Mouse (Mus musculus) CD4-positive, CD25-positive, alpha-beta regulatory T cell, adult 2 months (primary cell): ENCODE data around the gene Olfr1257.
"Not testable (repeated sequence)": the region's sequence is repeated elsewhere in the genome, so short reads cannot be mapped to it uniquely, and the experiment has no call there.

ENCODE experiments used
- DNase-seq: peaks from one replicate; pipeline ENCODE4 v3.0.0-alpha.2; 2012; ENCODE audit warnings: low read depth, low spot score

Olfr1257 gene

DNA sequence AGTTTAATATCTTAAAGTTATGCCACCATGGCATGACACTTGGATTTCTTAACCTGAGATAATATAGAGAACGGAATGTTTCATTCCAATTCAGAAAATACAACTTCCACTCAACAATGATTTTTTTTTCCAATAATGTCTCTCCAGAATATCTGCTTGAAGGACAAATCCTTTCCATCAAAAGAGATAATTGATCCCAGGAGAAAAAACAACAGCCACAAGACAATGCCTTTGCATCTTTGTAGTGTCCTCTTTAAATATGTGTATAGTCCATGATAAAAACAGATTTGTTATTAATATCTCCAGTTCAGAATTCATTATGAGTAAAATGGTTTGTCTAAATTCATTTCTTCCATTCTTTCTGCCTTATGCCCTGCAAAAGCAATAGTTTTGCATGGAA is at the start of gene Olfr1257:
TSS of gene Olfr1257 (plus strand) at position 301 of the 400 bp plus-strand sequence.
- DNase-seq = no peak

DNA sequence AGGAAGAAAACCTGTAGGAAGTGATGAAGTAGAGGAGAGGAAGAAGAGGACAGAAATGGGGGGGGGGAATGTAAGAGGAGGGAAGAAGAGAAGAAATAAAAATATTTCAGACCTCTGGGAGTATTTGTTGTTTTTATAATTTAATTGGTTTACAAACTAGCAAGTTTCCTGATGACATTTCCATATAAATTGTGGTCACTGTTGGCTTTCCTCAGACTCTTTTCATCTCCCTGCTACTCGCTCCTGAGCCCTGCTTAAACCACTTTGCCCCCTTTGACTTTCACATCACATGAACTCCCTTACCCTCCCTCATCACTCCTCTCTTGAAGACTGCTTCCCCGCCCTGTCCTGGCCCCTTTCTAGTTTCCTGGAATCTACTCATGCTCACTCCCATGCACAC is 36.8 kb upstream of the Olfr1257 start, which contains the start of gene Olfr1256:
TSS of gene Olfr1256 (minus strand) at position 101 of the 400 bp plus-strand sequence.
- DNase-seq = no peak

DNA sequence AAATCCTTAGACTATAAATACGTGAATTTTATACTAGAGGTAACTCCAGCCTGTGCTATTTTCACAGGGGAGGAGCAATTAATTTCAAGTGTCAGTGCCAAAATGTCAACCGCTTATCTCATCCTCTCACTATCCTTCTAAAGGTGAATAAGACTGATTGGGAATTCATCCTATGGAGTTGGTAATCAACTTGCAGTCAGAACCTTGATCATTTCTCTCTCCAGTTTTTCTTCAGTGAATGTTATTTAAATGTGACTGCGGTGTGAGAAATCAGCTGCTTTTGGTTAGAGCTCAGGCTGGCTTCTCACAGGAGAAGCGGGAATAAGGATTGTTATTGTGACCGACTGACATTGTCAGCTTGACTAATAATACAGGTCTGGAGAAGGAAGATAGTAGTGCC is 30.1 kb upstream of the Olfr1257 start, which contains the start of gene Olfr48:
TSS of gene Olfr48 (minus strand) at position 101 of the 400 bp plus-strand sequence.
- DNase-seq = no peak

DNA sequence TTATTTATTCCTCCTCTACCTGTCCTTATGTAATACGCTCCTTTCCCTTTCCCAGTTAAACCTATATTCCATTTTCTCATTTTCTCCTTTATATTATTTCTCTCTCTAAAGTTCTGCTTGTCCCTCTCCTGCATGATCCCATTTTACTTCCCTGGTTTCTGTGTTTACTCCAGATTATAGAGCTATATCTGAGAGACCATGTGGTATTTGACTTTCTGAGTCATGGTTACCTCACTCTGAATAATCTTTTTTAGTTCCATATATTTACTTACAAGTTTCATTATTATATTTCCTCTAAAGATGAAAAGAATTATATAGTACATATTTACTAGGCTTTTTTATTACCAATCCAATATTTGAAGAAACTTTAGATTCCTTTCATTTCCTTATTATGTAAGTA is 29.0 kb upstream of the Olfr1257 start:
- no peak for DNase-seq

- not testable (repeated sequence) for DNase-seq
Measured at GRCm38 (mm10) chr2:89912616-89913015, 34.4 kb downstream of the Olfr1257 start.

DNA sequence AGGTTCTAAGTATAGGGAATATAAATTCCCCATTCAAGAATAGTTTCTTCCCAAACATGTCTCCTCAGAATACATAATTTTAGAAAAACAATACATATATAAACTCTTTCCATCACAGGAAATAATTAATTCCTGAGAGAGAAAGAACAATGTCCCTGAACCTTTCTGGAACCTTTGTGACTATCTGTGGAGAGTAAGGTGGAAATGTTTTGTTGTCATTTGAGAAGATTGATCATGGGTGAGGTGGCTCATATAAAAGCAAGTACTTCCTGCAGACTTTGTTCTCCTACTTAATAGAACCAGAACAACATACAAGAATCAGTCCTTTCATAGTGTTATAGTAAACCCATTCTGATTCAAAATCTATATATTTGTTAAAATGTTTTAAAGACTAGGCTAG is 48.8 kb downstream of the Olfr1257 start, which contains the start of gene Olfr1258:
TSS of gene Olfr1258 (plus strand) at position 301 of the 400 bp plus-strand sequence.
- no peak for DNase-seq
